Mouse (Mus musculus): ENCODE results near the gene Inpp5b.

DNA sequence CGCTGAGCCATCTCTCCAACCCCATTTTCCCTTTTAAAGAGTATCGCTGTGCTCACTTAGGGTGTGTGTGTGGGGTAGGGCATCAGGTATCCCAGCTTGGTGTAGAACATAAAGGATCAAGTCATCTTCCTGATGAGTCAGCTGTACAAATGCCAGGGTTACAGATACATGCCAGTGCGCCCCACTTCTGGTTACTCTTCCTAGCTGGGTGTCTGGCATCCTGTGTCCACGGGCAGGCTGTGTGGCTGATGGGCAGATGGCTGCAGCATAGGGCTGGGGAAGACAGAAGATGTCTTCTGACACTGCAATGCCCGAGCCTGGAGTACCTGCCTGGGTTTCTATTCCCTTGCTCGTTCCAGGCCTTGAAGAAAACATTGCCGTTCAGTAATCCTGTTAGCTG, 39.7 kb downstream of the Inpp5b start:
- no peak for TF ChIP-seq POLR2A (IDR thresholded peaks at IDR 0.05; ENCODE audit: extremely low read depth, insufficient read depth, low read length)
- no peak for TF ChIP-seq CTCF (IDR thresholded peaks at IDR 0.05; ENCODE audit: low read depth, low read length)
